Mouse (Mus musculus): ENCODE data around the gene Mtmr3. TPM values are rescaled to one million over a fixed set of nuclear protein-coding genes. Genes with fewer than 3 reads are reported as not detected.
A peak's percentile ranks its signal among the peaks of the same experiment; 100 is the strongest.

The Mtmr3 gene
- total RNA-seq (2021), result 60.1 and 68.0 TPM in 2 replicates
- long read RNA-seq, partial matches to known transcripts, result 30 of 34 reads
- long read RNA-seq, other reads (novel, unspliced or antisense), result 4 of 34 reads

GRCm38 (mm10) chr11:4594608-4595500, at the start of gene Mtmr3:
Gene Mtmr3, minus strand, starts transcription at chr11:4594863.
- peak; percentile 97 for DNase-seq

DNA sequence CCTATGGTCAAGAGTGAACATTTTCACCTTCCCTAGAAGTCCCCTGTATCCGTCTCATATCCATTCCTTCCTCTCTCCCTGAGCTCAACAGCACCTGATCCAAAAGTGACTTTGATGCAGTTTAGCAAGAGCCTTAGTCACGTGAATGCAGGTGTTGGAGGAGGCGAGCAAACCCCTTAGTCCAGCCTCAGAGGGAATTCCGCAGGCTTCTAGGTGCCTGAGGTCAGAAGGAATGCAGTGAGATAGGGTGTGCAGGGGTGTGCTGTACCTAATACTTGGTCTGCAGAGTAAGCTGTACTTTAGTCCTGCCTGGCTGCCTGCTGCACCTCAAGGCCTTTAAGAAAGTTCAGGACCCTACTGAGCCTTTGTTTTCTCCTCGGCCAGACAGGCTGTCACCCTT, 49.1 kb upstream of the Mtmr3 start:
- no peak for DNase-seq

DNA sequence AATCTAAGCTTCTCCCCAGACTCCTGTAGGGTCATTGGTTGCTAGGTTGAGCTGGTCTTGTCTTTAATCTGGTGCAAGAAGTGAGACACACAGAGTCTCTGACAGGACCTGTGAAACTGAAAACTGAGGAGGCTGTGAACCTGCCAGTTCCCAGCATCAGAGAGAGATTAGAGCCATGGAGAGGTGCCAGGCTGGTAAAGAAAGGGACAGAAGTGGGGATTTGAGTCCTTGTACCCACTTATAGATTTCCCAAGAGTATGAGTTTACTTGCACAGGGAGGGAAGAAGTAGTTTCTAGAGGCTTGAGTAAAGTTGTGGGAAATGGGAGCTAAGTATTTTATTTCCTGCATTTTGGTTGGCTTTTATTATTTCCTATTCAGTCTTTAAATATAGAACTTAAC, 46.5 kb upstream of the Mtmr3 start:
- no peak for DNase-seq

DNA sequence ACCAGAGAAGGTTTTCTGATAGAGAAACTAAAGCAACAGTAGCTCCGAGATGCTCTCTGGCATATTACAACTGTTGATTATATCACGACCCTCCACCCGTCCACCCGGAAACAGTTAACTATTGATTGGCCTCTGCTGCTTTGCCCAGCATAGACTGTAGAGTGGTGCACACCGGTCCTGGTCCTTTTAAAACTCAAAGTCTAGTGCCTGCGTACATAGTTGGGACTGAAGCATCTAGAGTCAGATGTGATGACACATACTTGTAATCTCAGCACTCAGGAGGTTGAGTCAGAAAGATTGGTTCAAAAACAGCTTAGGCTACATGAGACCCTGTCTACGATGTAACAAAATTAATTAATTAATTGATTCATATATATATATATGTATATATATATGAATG, 43.6 kb upstream of the Mtmr3 start:
- DNase-seq, result no peak

GRCm38 (mm10) chr11:4637534-4638234, 43.0 kb upstream of the Mtmr3 start, which contains the start of gene Ascc2:
Gene Ascc2, plus strand, starts transcription at chr11:4637747.
- DNase-seq, result peak; percentile 98

DNA sequence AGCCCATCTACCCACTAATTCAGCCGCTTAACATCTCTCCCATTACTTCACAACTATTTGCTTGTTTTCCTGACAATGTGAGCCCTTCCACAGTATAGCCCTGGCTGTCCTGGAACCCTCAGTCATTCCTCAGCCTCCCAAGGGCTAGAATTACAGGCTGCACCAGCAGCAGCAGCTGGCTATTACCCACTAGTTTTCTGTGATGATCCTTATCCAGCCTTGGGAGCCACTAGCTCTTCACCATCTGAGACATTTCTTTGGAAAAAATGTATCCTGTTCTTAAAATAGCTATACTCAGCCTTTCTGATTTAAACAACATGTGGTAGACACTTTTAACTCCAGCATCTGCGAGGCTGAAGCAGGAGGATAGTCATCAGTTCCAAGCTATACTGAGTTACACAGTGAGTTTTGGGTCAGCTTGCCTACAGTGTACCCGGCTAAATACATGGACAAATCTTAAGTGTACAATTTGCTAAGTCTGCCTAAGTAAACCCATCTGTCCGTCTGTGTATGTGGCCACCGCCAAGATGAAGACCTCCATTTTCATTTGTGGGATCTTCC, 42.2 kb upstream of the Mtmr3 start:
- DNase-seq, result no peak

- no peak for DNase-seq
Observed at GRCm38 (mm10) chr11:4634395-4634794, 39.7 kb upstream of the Mtmr3 start.

DNA sequence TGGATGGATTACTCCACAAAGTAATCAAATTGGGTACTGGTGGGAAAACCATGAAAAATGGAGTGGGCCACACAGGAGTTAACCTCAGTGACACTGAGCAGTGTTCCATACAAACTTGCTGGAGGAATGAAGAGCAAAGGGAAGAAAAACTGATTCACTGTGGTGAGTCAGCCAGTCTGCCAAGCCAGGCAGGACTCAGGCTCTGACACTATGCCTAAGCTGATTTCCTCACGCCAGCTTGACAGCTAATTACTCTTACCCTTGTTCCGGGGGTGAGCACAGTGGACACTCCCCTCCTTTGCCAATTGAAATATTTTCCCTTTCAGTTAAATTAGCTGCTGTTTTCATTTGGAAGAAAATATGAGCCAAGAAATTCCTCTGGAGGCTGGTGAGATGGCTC, 38.8 kb upstream of the Mtmr3 start:
- DNase-seq, result peak; percentile 25

DNA sequence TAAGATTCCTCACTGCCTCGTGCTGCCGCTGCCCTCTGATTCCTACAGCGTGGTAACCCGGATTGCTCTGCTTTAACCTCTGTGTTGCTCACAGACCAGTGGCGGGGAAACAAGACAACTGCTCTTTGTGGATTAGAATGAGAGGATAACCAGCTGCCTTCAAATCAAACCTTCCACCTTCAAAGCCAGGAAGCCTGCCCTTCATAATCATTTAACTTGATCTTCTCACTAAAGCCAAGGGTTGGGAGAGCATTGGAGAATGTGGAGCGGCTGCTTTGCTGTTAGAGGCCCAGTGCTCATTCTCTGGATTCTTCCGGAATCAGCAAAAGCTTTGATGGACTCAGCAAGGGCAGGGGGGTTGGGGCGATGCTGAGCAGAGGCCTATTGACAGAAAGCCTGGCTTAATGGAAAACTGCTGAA, 35.2 kb upstream of the Mtmr3 start:
- no peak for DNase-seq

GRCm38 (mm10) chr11:4627636-4628035, 33.0 kb upstream of the Mtmr3 start:
- DNase-seq, result no peak

- no peak for DNase-seq
Observed at GRCm38 (mm10) chr11:4625931-4626330, 31.3 kb upstream of the Mtmr3 start.

- DNase-seq, result no peak
Observed at GRCm38 (mm10) chr11:4622997-4623396, 28.3 kb upstream of the Mtmr3 start.

GRCm38 (mm10) chr11:4622442-4622986, 27.9 kb upstream of the Mtmr3 start:
- no peak for DNase-seq

DNA sequence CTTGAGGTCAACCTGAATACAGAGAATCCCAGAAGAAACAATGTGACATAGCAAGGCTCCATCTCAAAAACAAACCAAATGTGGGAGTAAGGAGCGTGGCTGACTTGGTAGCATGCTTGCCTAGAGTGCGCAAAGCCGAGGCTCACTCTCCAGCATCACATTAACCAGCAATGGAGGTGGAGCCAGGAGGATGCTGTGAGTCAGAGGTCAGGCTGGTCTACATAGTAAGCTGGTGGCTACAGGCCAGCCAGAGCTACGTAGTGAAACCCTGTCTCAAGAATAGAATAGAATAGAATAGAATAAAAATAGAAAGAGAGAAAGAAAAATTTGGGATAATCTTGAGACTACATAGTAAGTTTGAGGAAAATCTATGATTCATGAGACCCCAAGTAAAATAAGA, 27.2 kb upstream of the Mtmr3 start:
- DNase-seq, result peak; percentile 54

GRCm38 (mm10) chr11:4620501-4621108, 25.9 kb upstream of the Mtmr3 start:
- no peak for DNase-seq

GRCm38 (mm10) chr11:4620017-4620485, 25.4 kb upstream of the Mtmr3 start, which contains the start of gene Gm11032:
Gene Gm11032, plus strand, starts transcription at chr11:4620067.
- DNase-seq, result no peak

DNA sequence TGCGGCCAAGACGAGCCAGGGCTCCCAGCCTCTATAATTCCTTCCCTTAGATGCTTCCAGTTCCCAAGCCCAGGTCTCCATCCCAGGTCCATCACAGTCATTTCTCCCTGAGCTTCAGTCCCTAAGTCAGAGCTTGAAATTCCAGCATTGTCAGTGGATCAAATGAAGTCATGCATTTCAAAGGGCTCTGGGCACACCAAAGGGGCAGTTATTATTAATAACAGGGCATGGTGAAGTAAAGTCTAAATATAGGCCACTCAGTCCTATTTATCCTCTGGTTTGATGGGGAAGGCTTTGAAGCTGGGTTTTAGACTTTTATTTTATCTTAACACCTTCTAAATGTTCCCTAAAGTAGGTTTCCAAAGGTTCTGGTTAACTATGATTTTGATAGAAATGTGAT, 17.2 kb upstream of the Mtmr3 start:
- DNase-seq, result no peak

DNA sequence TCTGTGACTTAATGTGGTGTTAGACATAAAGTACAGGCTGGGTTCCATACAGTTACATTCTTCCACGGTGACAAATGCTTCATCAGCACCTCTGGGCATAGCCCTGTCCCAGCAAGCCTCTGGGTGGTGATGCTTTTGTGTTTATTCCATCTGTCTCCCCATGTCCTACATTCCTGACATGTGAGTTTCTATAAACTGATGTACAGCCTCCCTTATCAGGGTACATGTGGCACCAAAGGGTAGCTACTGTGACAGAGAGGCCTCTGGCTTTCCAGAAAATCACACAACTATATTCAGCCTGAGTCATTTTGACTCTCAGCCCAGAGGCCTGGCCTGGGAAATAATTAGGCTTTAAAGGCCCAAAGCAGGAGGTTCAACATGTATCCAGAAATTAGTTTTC, 11.9 kb upstream of the Mtmr3 start:
- no peak for DNase-seq

DNA sequence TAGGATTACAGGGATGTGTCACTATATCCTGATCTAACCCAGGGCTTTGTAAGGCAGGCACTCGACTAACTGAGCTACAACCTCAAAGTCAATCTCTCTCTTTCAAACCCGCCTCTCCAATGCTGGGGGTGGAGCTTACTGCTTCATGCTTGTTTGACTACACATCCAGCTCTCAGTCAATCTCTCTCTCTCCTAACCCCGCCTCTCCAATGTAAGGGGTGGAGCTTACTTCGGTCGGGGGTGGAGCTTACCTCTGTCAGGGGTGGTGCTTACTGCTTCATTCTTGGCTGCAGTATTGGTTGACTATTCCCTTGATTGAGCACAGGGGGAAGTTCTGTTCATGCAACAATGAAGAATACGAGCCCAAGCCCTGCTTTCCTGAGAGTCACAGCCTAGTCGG, 10.8 kb upstream of the Mtmr3 start:
- DNase-seq, result no peak

GRCm38 (mm10) chr11:4604441-4604840, 9.8 kb upstream of the Mtmr3 start:
- no peak for DNase-seq

DNA sequence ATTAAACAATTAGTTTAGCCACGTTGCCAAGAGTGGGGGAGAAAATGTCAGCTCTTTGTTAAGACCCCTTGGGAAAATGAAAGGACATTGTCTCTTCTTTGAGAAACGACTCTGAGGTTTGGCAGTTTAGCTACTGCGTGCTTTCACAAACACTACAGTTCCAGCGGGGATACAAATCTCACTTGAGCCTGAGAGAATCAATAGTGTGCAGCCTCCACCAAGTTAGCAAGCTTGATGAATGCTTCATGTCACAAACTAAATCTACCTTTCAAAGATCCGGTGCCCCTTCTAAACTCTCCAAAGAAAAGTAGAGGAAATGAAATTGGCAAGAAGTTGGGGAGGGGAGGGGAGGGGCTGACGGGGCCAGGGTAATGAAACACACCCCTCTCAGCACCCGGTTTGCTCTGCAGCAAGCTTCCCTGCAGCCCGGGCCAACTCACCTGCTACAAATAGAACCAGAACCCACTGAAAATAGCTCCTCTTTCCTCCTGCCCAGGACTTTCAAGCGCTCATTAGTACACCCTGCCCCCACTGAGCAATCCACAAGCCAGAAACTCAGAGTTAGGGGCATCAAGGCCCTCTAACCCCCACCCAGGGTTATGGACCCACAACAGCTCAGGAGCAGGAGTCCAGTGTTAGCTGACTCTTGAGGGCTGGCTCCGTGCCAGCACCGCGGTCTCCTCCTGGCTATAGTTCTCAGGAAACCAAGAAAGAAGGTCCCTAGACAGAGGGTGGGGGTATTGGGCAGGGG, 8.2 kb upstream of the Mtmr3 start:
- DNase-seq, result peak; percentile 57

Data from adrenal gland, postnatal 25 days (tissue).